Mouse (Mus musculus): ENCODE measurements around the gene Gm21915. TPM values are rescaled to one million over a fixed set of nuclear protein-coding genes. Genes with fewer than 3 reads are reported as not detected.

Gene Gm21915
- polyA plus RNA-seq (2015; fragmentation: Nextera tagmentation; extraction: Ambion mirVana) = not detected in 2 replicates

GRCm38 (mm10) chr9:40670313-40670712, at the start of gene Gm21915:
Gm21915 (plus strand) TSS chr9:40670613.
- no peaks in the 10 kb centered on the region for H3K36me3 ChIP-seq
- peaks cover 16% of the 10 kb centered on the region; the same call in 1 of the 2 replicates for H3K4me1 ChIP-seq
- no peak within 1 kb of the TSS for H3K4me3 ChIP-seq
- no peaks in the 10 kb centered on the region for H3K9me3 ChIP-seq
- no peak within 1 kb of the TSS for H3K9ac ChIP-seq
- no peak within 1 kb of the TSS for H3K27ac ChIP-seq (replicated peaks)
- H3K27me3 ChIP-seq (replicated peaks) = no peaks in the 10 kb centered on the region
- no peak within 1 kb of the TSS for H3K4me2 ChIP-seq
- no peak for ATAC-seq (ENCODE audit: extremely low read depth, insufficient number of reproducible peaks, low FRiP score, low TSS enrichment)
- 80% methylated on average over 3 of the region's 3 CpGs for WGBS

GRCm38 (mm10) chr9:40622265-40622664, 48.1 kb upstream of the Gm21915 start:
- 88% methylated on average over 3 of the region's 3 CpGs for WGBS
- no peak for ATAC-seq (ENCODE audit: extremely low read depth, insufficient number of reproducible peaks, low FRiP score, low TSS enrichment)
- H3K4me1 ChIP-seq = peaks cover 6% of the 10 kb centered on the region
- no peak overlapping the region for H3K9ac ChIP-seq
- H3K36me3 ChIP-seq = no peaks in the 10 kb centered on the region
- H3K27ac ChIP-seq (replicated peaks) = no peak overlapping the region
- H3K27me3 ChIP-seq (replicated peaks) = peaks cover 27% of the 10 kb centered on the region
- no peak overlapping the region for H3K4me3 ChIP-seq
- no peaks in the 10 kb centered on the region for H3K9me3 ChIP-seq
- no peak overlapping the region for H3K4me2 ChIP-seq

DNA sequence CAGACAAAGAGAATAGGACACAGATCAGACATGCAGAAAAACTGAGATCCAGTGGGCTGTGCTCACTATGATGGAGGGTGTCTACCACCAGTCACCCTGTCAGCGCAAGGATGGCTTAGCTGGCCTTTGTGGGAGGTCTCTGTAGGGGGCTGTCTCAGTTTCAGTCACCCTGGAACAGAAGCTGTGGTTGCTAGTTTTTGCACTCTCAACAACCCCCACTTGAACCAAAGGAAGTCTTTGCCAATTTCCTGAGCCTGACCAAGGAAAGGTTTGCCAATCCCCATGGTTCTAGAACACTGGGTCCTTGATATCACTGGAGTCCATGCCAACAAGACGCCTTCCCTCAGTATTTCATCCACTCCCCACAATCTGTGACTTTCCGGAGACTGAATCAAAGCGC, 47.6 kb upstream of the Gm21915 start:
- Histone ChIP-seq H3K4me3 (no peak overlapping the region), H3K4me2 (no peak overlapping the region), H3K27me3 (replicated peaks) (peaks cover 25% of the 10 kb centered on the region), H3K27ac (replicated peaks) (no peak overlapping the region), H3K4me1 (peaks cover under 1% of the 10 kb centered on the region; the same call in 1 of the 2 replicates), H3K36me3 (no peaks in the 10 kb centered on the region), H3K9me3 (no peaks in the 10 kb centered on the region), H3K9ac (no peak overlapping the region)
- ATAC-seq (ENCODE audit: extremely low read depth, insufficient number of reproducible peaks, low FRiP score, low TSS enrichment) = no peak
- 73% methylated on average over 4 of the region's 4 CpGs for WGBS

DNA sequence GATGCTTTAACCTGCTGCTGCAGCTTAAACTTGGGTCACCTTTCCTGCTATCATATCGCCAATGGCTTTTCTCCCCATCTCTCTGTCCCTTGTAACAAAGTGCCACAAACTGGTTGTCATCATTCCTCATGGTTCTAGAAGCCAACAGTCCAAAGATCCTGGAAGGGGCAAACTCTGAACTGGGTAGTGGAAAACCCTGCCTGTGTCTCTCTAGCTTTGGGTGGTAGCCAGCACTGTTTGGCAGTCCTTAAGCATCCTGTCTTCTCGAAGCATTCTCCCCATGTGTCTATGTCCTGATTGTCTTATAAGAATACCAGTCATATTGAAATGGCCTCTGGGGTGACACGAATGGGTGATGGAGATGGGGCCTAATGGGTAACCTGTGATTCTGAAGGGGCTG, 45.1 kb upstream of the Gm21915 start:
- peaks cover 15% of the 10 kb centered on the region for H3K27me3 ChIP-seq (replicated peaks)
- H3K36me3 ChIP-seq = no peaks in the 10 kb centered on the region
- ATAC-seq (ENCODE audit: extremely low read depth, insufficient number of reproducible peaks, low FRiP score, low TSS enrichment) = no peak
- WGBS = 65% methylated on average over 3 of the region's 3 CpGs
- no peak overlapping the region for H3K4me3 ChIP-seq
- no peaks in the 10 kb centered on the region for H3K9me3 ChIP-seq
- H3K4me1 ChIP-seq = no peaks in the 10 kb centered on the region
- no peak overlapping the region for H3K4me2 ChIP-seq
- no peak overlapping the region for H3K9ac ChIP-seq
- H3K27ac ChIP-seq (replicated peaks) = no peak overlapping the region

DNA sequence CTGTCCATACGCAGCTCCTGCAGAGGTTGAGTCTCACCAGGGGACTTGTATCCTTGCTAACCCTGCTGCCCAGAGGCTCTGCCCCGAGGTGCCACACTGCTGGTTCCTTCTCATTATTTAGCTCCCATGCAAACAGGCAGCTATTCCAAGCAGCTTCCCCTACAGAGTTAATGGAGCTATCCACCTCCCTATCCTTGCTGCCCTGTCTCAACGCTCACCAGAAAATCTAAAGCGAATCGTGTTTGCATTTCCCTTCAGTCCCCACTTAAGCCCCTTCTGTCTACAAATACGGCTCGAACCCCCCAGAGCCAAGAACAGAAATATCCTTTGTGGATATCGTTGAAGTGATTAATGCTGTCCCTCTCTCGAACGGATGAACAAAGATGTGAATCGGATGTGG, 43.8 kb upstream of the Gm21915 start:
- Histone ChIP-seq H3K27me3 (replicated peaks) (peaks cover 11% of the 10 kb centered on the region), H3K4me1 (peaks cover 3% of the 10 kb centered on the region; the same call in 1 of the 2 replicates), H3K9me3 (no peaks in the 10 kb centered on the region), H3K4me2 (no peak overlapping the region), H3K4me3 (no peak overlapping the region), H3K36me3 (no peaks in the 10 kb centered on the region), H3K27ac (replicated peaks) (no peak overlapping the region), H3K9ac (no peak overlapping the region)
- WGBS = 53% methylated on average over 11 of the region's 11 CpGs
- no peak for ATAC-seq (ENCODE audit: extremely low read depth, insufficient number of reproducible peaks, low FRiP score, low TSS enrichment)

GRCm38 (mm10) chr9:40627146-40627713, 43.2 kb upstream of the Gm21915 start:
- 50% methylated on average over 9 of the region's 9 CpGs for WGBS
- H3K4me1 ChIP-seq = peaks cover 3% of the 10 kb centered on the region; the same call in 1 of the 2 replicates
- no peak overlapping the region for H3K4me3 ChIP-seq
- ATAC-seq (ENCODE audit: extremely low read depth, insufficient number of reproducible peaks, low FRiP score, low TSS enrichment) = no peak
- H3K27me3 ChIP-seq (replicated peaks) = peaks cover 4% of the 10 kb centered on the region
- no peaks in the 10 kb centered on the region for H3K9me3 ChIP-seq
- no peaks in the 10 kb centered on the region for H3K36me3 ChIP-seq
- no peak overlapping the region for H3K9ac ChIP-seq
- H3K4me2 ChIP-seq = no peak overlapping the region
- H3K27ac ChIP-seq (replicated peaks) = no peak overlapping the region

- ATAC-seq (ENCODE audit: extremely low read depth, insufficient number of reproducible peaks, low FRiP score, low TSS enrichment) = no peak
- H3K27ac ChIP-seq (replicated peaks) = no peak overlapping the region
- H3K9ac ChIP-seq = no peak overlapping the region
- no peaks in the 10 kb centered on the region for H3K36me3 ChIP-seq
- no peak overlapping the region for H3K4me2 ChIP-seq
- WGBS = 62% methylated on average over 20 of the region's 20 CpGs
- peaks cover 2% of the 10 kb centered on the region; the same call in 1 of the 2 replicates for H3K27me3 ChIP-seq (replicated peaks)
- no peaks in the 10 kb centered on the region for H3K9me3 ChIP-seq
- H3K4me3 ChIP-seq = no peak overlapping the region
- H3K4me1 ChIP-seq = peaks cover 3% of the 10 kb centered on the region; the same call in 1 of the 2 replicates
These were observed 42.0 kb upstream of the Gm21915 start for GRCm38 (mm10) chr9:40628130-40629069.

DNA sequence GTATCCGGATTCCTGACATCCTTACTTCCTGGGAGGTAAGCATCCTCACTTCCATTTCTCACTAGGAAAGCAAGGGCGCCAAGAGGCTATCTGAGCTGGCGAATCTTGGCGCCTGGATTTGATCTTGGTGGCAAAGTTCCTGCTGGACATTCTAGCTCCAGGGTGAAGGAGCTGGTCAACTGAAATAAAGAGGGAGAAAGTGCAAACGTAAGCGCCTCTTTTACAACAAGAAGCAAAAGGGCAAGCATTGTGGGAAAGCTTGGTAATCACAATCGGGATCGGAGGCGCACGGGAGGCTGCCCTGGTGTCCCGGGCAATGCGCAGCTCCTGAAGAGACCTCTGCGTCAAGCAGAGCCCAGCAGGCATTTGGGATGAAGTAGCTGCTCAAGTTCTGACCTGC, 41.0 kb upstream of the Gm21915 start:
- no peak for ATAC-seq (ENCODE audit: extremely low read depth, insufficient number of reproducible peaks, low FRiP score, low TSS enrichment)
- no peaks in the 10 kb centered on the region for H3K9me3 ChIP-seq

GRCm38 (mm10) chr9:40631101-40631500, 39.3 kb upstream of the Gm21915 start:
- ATAC-seq (ENCODE audit: extremely low read depth, insufficient number of reproducible peaks, low FRiP score, low TSS enrichment) = no peak
- no peak overlapping the region for H3K4me2 ChIP-seq
- WGBS = 49% methylated on average over 6 of the region's 6 CpGs
- peaks cover 3% of the 10 kb centered on the region; the same call in 1 of the 2 replicates for H3K4me1 ChIP-seq
- H3K27me3 ChIP-seq (replicated peaks) = no peaks in the 10 kb centered on the region; the same call in 1 of the 2 replicates
- no peak overlapping the region for H3K4me3 ChIP-seq
- no peaks in the 10 kb centered on the region for H3K36me3 ChIP-seq
- no peak overlapping the region for H3K27ac ChIP-seq (replicated peaks)
- H3K9ac ChIP-seq = no peak overlapping the region
- no peaks in the 10 kb centered on the region for H3K9me3 ChIP-seq

More for the DNA sequence above, 41.0 kb upstream of the Gm21915 start:
- Histone ChIP-seq H3K4me2 (no peak overlapping the region), H3K9ac (no peak overlapping the region), H3K27me3 (replicated peaks) (peaks cover 2% of the 10 kb centered on the region; the same call in 1 of the 2 replicates), H3K4me3 (no peak overlapping the region), H3K36me3 (no peaks in the 10 kb centered on the region), H3K4me1 (peaks cover 3% of the 10 kb centered on the region; the same call in 1 of the 2 replicates), H3K27ac (replicated peaks) (no peak overlapping the region)
- 44% methylated on average over 13 of the region's 13 CpGs for WGBS

GRCm38 (mm10) chr9:40631505-40631904, 38.9 kb upstream of the Gm21915 start:
- WGBS = 89% methylated on average over 10 of the region's 10 CpGs
- H3K27me3 ChIP-seq (replicated peaks) = no peaks in the 10 kb centered on the region; the same call in 1 of the 2 replicates
- H3K27ac ChIP-seq (replicated peaks) = no peak overlapping the region
- H3K4me3 ChIP-seq = no peak overlapping the region
- no peaks in the 10 kb centered on the region for H3K36me3 ChIP-seq
- no peak overlapping the region for H3K4me2 ChIP-seq
- peaks cover 3% of the 10 kb centered on the region; the same call in 1 of the 2 replicates for H3K4me1 ChIP-seq
- ATAC-seq (ENCODE audit: extremely low read depth, insufficient number of reproducible peaks, low FRiP score, low TSS enrichment) = no peak
- no peak overlapping the region for H3K9ac ChIP-seq
- H3K9me3 ChIP-seq = no peaks in the 10 kb centered on the region

- Histone ChIP-seq H3K27ac (replicated peaks) (no peak overlapping the region), H3K9ac (no peak overlapping the region), H3K27me3 (replicated peaks) (no peaks in the 10 kb centered on the region), H3K4me3 (no peak overlapping the region), H3K36me3 (no peaks in the 10 kb centered on the region), H3K4me2 (no peak overlapping the region), H3K9me3 (no peaks in the 10 kb centered on the region), H3K4me1 (peaks cover 11% of the 10 kb centered on the region)
- no peak for ATAC-seq (ENCODE audit: extremely low read depth, insufficient number of reproducible peaks, low FRiP score, low TSS enrichment)
- 12% methylated on average over 2 of the region's 2 CpGs for WGBS
These were observed 34.4 kb upstream of the Gm21915 start for GRCm38 (mm10) chr9:40636054-40636453.
